Mouse (Mus musculus) MEL (cell line): ENCODE data around the gene Clmp. TPM values are rescaled to one million over a fixed set of nuclear protein-coding genes. Genes with fewer than 3 reads are reported as not detected.

Experiments used
- DNase-seq: peaks from one replicate; pipeline ENCODE4 v3.0.0; 2011; ENCODE audit warnings: low read depth, low spot score
- H3K27ac ChIP-seq: 2 replicates; pipeline ENCODE4 v1.5.1; 2012; ENCODE audit warnings: low read depth, mild to moderate bottlenecking, control low read depth, low read length, moderate library complexity; ENCODE audit not compliant: control insufficient read depth
- H3K27me3 ChIP-seq, 2 experiments: fragments of 150-350 bp in 1 of 2; sonication (generic) in 1 of 2; 2 replicates each; pipeline ENCODE4 v1.6.1; 2012; ENCODE audit warnings: low read length in 2 of 2, mild to moderate bottlenecking in 2 of 2, improper control_type of control experiment in 1 of 2, moderate library complexity in 1 of 2; ENCODE audit not compliant: insufficient read depth in 2 of 2, control insufficient read depth in 1 of 2
- H3K36me3 ChIP-seq, 2 experiments: 2 replicates each; pipeline ENCODE4 v1.6.1; 2012 to 2014; ENCODE audit warnings: low read length in 2 of 2, improper control_type of control experiment in 1 of 2, inconsistent platforms in 1 of 2, mild to moderate bottlenecking in 1 of 2; ENCODE audit not compliant: insufficient read depth in 2 of 2, control insufficient read depth in 1 of 2
- H3K4me1 ChIP-seq, 2 experiments: fragments of 150-350 bp in 1 of 2; sonication (generic) in 1 of 2; 2 replicates each; pipeline ENCODE4 v1.6.1; 2012; ENCODE audit warnings: low read length in 2 of 2, improper control_type of control experiment in 1 of 2, mild to moderate bottlenecking in 1 of 2; ENCODE audit not compliant: insufficient read depth in 2 of 2, control insufficient read depth in 1 of 2
- H3K4me3 ChIP-seq, 2 experiments: fragments of 150-350 bp in 1 of 2; sonication (generic) in 1 of 2; 2 replicates each; pipeline ENCODE4 v1.5.1; 2012; ENCODE audit warnings: low read depth in 2 of 2, low read length in 2 of 2, mild to moderate bottlenecking in 2 of 2, moderate library complexity in 2 of 2, control low read depth in 1 of 2, improper control_type of control experiment in 1 of 2; ENCODE audit not compliant: control insufficient read depth in 1 of 2, insufficient read depth in 1 of 2
- H3K79me2 ChIP-seq: 2 replicates; pipeline ENCODE4 v1.6.1; 2012; ENCODE audit warnings: mild to moderate bottlenecking, low read length, moderate library complexity; ENCODE audit not compliant: control insufficient read depth, poor library complexity, insufficient read depth
- H3K9ac ChIP-seq: 2 replicates; pipeline ENCODE4 v1.6.1; 2012; ENCODE audit warnings: low read depth, mild to moderate bottlenecking, control low read depth, low read length, moderate library complexity; ENCODE audit not compliant: control insufficient read depth, poor library complexity, severe bottlenecking
- H3K9me3 ChIP-seq: fragments of 150-350 bp; sonication (generic); replicated peaks from 2 replicates; pipeline ENCODE4 v1.6.1; 2012; ENCODE audit warnings: mild to moderate bottlenecking, low read length, improper control_type of control experiment, moderate library complexity; ENCODE audit not compliant: insufficient read depth
- BHLHE40 ChIP-seq: IDR thresholded peaks from 2 replicates; pipeline ENCODE4 v1.6.1; 2012; ENCODE audit warnings: low read depth, mild to moderate bottlenecking, inconsistent platforms, low read length, improper control_type of control experiment, borderline replicate concordance
- CHD2 ChIP-seq: IDR thresholded peaks from 2 replicates; pipeline ENCODE4 v1.6.1; 2011; ENCODE audit warnings: low read length, improper control_type of control experiment
- CTCF ChIP-seq, 3 experiments: IDR thresholded peaks in 2 of 3; conservative IDR thresholded peaks in 1 of 3; 2 replicates each; pipeline ENCODE4 v1.5.1; 2011 to 2012; ENCODE audit warnings: low read length in 3 of 3, low read depth in 2 of 3, mild to moderate bottlenecking in 2 of 3, improper control_type of control experiment in 1 of 3, inconsistent platforms in 1 of 3, mixed read lengths in 1 of 3, moderate library complexity in 1 of 3; ENCODE audit not compliant: control insufficient read depth in 1 of 3, insufficient read depth in 1 of 3, poor library complexity in 1 of 3, severe bottlenecking in 1 of 3
- E2F4 ChIP-seq: IDR thresholded peaks from 2 replicates; pipeline ENCODE4 v1.6.1; 2011; ENCODE audit warnings: low read depth, low read length, improper control_type of control experiment, borderline replicate concordance
- ELF1 ChIP-seq: IDR thresholded peaks from 2 replicates; pipeline ENCODE4 v1.6.1; 2014; ENCODE audit warnings: low read depth, mild to moderate bottlenecking, inconsistent platforms, low read length, improper control_type of control experiment, moderate library complexity
- EP300 ChIP-seq, 2 experiments: IDR thresholded peaks; 2 replicates each; pipeline ENCODE4 v1.6.1; 2011; ENCODE audit warnings: improper control_type of control experiment in 2 of 2, low read length in 2 of 2, low read depth in 1 of 2, mild to moderate bottlenecking in 1 of 2
- GABPA ChIP-seq: IDR thresholded peaks from 2 replicates; pipeline ENCODE4 v1.6.1; 2012; ENCODE audit warnings: low read depth, mild to moderate bottlenecking, inconsistent platforms, low read length, improper control_type of control experiment, moderate library complexity
- GATA1 ChIP-seq: IDR thresholded peaks from 2 replicates; pipeline ENCODE4 v1.6.1; 2011; ENCODE audit warnings: low read depth, low read length, improper control_type of control experiment
- HCFC1 ChIP-seq: IDR thresholded peaks from 2 replicates; pipeline ENCODE4 v1.6.1; 2012; ENCODE audit warnings: low read depth, mild to moderate bottlenecking, inconsistent platforms, low read length, improper control_type of control experiment, moderate library complexity
- JUND ChIP-seq: IDR thresholded peaks from 2 replicates; pipeline ENCODE4 v1.6.1; 2011; ENCODE audit warnings: low read depth, mild to moderate bottlenecking, improper control_type of control experiment, low read length
- MAFK ChIP-seq: IDR thresholded peaks from 2 replicates; pipeline ENCODE4 v1.6.1; 2011; ENCODE audit warnings: low read depth, mild to moderate bottlenecking, low read length, improper control_type of control experiment, borderline replicate concordance
- MAX ChIP-seq: IDR thresholded peaks from 2 replicates; pipeline ENCODE4 v1.6.1; 2011; ENCODE audit warnings: low read length, improper control_type of control experiment
- MAZ ChIP-seq: IDR thresholded peaks from 2 replicates; pipeline ENCODE4 v1.6.1; 2012; ENCODE audit warnings: low read depth, mild to moderate bottlenecking, inconsistent platforms, low read length, improper control_type of control experiment
- MEF2A ChIP-seq: IDR thresholded peaks from 2 replicates; pipeline ENCODE4 v1.6.1; 2014; ENCODE audit warnings: low read depth, mild to moderate bottlenecking, inconsistent platforms, low read length, improper control_type of control experiment; ENCODE audit not compliant: poor library complexity, insufficient replicate concordance, severe bottlenecking; ENCODE audit errors: extremely low read depth
- MXI1 ChIP-seq: IDR thresholded peaks from 2 replicates; pipeline ENCODE4 v1.6.1; 2011; ENCODE audit warnings: mild to moderate bottlenecking, low read depth, low read length, improper control_type of control experiment
- MYB ChIP-seq: IDR thresholded peaks from 2 replicates; pipeline ENCODE4 v1.6.1; 2011; ENCODE audit warnings: mild to moderate bottlenecking, low read depth, low read length, improper control_type of control experiment
- MYC ChIP-seq: IDR thresholded peaks from 2 replicates; pipeline ENCODE4 v1.6.1; 2011; ENCODE audit warnings: low read depth, mild to moderate bottlenecking, low read length, improper control_type of control experiment, moderate library complexity
- NELFE ChIP-seq: IDR thresholded peaks from 2 replicates; pipeline ENCODE4 v1.6.1; 2011; ENCODE audit warnings: low read depth, low read length, improper control_type of control experiment
- NRF1 ChIP-seq: IDR thresholded peaks from 2 replicates; pipeline ENCODE4 v1.6.1; 2014; ENCODE audit warnings: low read depth, mild to moderate bottlenecking, inconsistent platforms, low read length, improper control_type of control experiment, moderate library complexity; ENCODE audit not compliant: poor library complexity, insufficient read depth, severe bottlenecking
- POLR2AphosphoS2 ChIP-seq: IDR thresholded peaks from 2 replicates; pipeline ENCODE4 v1.6.1; 2011; ENCODE audit warnings: low read length, improper control_type of control experiment
- POLR2AphosphoS5 ChIP-seq: IDR thresholded peaks from 2 replicates; pipeline ENCODE4 v1.6.1; 2012; ENCODE audit warnings: low read depth, borderline replicate concordance, mild to moderate bottlenecking, inconsistent platforms, low read length, moderate library complexity, mixed read lengths
- RCOR1 ChIP-seq: IDR thresholded peaks from 2 replicates; pipeline ENCODE4 v1.6.1; 2012; ENCODE audit warnings: low read depth, mild to moderate bottlenecking, inconsistent platforms, low read length, improper control_type of control experiment
- TAL1 ChIP-seq: IDR thresholded peaks from 2 replicates; pipeline ENCODE4 v1.6.1; 2012; ENCODE audit warnings: mild to moderate bottlenecking, inconsistent platforms, low read length, moderate library complexity, mixed read lengths
- TBP ChIP-seq: IDR thresholded peaks from 2 replicates; pipeline ENCODE4 v1.8.0; 2011; ENCODE audit warnings: low read depth, low read length, improper control_type of control experiment
- TCF12 ChIP-seq: IDR thresholded peaks from 2 replicates; pipeline ENCODE4 v1.6.1; 2014; ENCODE audit warnings: low read depth, mild to moderate bottlenecking, inconsistent platforms, low read length, improper control_type of control experiment, moderate library complexity
- UBTF ChIP-seq: IDR thresholded peaks from 2 replicates; pipeline ENCODE4 v1.6.1; 2012; ENCODE audit warnings: low read depth, mild to moderate bottlenecking, inconsistent platforms, low read length, improper control_type of control experiment, moderate library complexity, borderline replicate concordance; ENCODE audit not compliant: insufficient read depth
- ZC3H11A ChIP-seq: IDR thresholded peaks from 2 replicates; pipeline ENCODE4 v1.6.1; 2012; ENCODE audit warnings: low read depth, mild to moderate bottlenecking, inconsistent platforms, low read length, improper control_type of control experiment
- ZKSCAN1 ChIP-seq: IDR thresholded peaks from 2 replicates; pipeline ENCODE4 v1.6.1; 2012; ENCODE audit warnings: low read depth, mild to moderate bottlenecking, inconsistent platforms, low read length, improper control_type of control experiment, moderate library complexity
- ZMIZ1 ChIP-seq: IDR thresholded peaks from 2 replicates; pipeline ENCODE4 v1.6.1; 2012; ENCODE audit warnings: low read depth, mild to moderate bottlenecking, inconsistent platforms, low read length, improper control_type of control experiment, moderate library complexity
- ZNF384 ChIP-seq: IDR thresholded peaks from 2 replicates; pipeline ENCODE4 v1.6.1; 2012; ENCODE audit warnings: low read depth, mild to moderate bottlenecking, inconsistent platforms, low read length, improper control_type of control experiment
- polyA plus RNA-seq, 2 experiments: library from polyadenylated mRNA; stranded (reverse) in 1 of 2; unstranded in 1 of 2; fragments of >175 nt in 1 of 2; fragments of >200 nt in 1 of 2; gene quantifications; 2 replicates each; pipeline versions ENCODE4 v1.2.1 to v1.2.4; 2012; ENCODE audit warnings: low replicate concordance in 2 of 2, low read depth in 1 of 2; ENCODE audit not compliant: insufficient read length in 2 of 2, insufficient read depth in 1 of 2, missing spikeins in 1 of 2
- total RNA-seq: library from RNA; depleted of rRNA; stranded (reverse); fragments of 300-350 nt; gene quantifications from 2 replicates; pipeline ENCODE4 v1.2.3, GENCODE M21; 2012

Gene Clmp
- total and polyA plus RNA-seq, 3 experiments = not detected

DNA sequence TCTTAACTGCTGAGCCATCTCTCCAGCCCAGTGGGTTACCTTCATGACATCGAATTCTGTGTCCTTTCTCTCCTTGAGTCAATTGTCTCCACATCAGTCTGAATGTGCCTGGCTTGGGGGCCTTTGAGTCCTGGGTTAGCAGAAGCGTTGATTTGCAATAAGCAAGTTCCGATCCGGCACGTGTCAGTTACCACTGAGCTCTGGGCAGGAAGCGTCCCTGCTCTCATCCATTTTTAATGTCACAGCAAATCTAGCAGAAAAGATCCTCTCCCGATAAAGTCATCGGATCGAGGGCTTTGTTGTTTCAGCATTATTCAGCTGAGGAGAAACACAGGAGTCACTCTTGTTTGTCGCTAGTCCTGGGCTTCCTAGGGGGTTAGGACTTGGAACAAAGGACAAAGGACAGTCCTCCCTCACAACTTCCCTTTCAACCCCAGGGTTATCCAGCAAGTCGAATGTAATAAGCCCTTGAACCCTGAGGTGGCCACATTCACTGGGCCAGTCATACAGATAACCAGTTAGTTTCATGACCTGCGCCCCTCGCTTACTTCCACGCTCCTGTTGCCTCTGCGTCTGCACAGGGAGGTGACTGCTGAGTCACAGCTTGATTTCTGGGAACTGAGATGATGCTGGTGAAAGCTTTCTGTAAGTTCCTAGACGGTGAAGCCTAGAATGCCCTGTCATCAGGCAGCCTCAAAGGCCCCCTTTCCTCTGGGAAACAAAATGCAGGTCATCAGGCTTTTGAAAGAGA, 43.1 kb upstream of the Clmp start:
- Histone ChIP-seq H3K27ac (no peak overlapping the region), H3K4me3 (no peak overlapping the region), H3K4me1 (no peaks in the 10 kb centered on the region), H3K27me3 (no peaks in the 10 kb centered on the region), H3K9ac (no peak overlapping the region), H3K36me3 (no peaks in the 10 kb centered on the region), H3K79me2 (no peaks in the 10 kb centered on the region), H3K9me3 (no peaks in the 10 kb centered on the region)
- DNase-seq = no peak
- TF ChIP-seq E2F4 (no peak), JUND (no peak), TCF12 (no peak), CHD2 (no peak), POLR2AphosphoS5 (no peak), TBP (no peak), POLR2AphosphoS2 (no peak), UBTF (no peak), ZC3H11A (no peak), ZNF384 (no peak), MXI1 (no peak), NELFE (no peak), CTCF (IDR thresholded peaks at IDR 0.05 in 2 of 3, conservative IDR thresholded peaks at IDR 0.05 in 1 of 3; ENCODE audit: control insufficient read depth in 1 of 3, insufficient read depth in 1 of 3, low read depth in 2 of 3, low read length in 3 of 3, poor library complexity in 1 of 3, severe bottlenecking in 1 of 3) (no peak), RCOR1 (no peak), EP300 (IDR thresholded peaks at IDR 0.05; ENCODE audit: low read depth in 1 of 2, low read length in 2 of 2) (no peak), GABPA (no peak), GATA1 (no peak), HCFC1 (no peak), MAFK (no peak)

DNA sequence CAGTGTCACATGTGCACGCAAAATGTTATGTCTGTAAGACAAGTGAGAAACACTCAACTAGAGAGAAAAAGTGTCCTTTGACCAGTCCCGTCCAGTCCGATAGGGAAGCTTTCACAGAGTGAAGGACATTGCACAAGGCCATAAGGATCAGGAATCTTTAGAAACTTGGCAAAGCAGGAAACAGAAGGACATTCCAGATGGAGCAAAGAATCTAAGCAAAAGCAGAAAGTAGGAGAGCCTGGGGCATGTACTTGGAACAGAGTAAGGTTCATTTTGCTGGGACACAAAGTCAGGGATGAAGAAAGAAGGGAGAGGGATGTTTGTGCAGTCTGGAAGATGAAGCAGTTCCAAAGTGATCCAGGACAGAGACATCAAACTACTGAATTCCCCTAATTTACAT, 36.3 kb upstream of the Clmp start:
- no peak for DNase-seq
- TF ChIP-seq TAL1 (no peak), MAZ (no peak), GATA1 (no peak), JUND (no peak), MXI1 (no peak), ZMIZ1 (no peak), MYB (no peak), CHD2 (no peak), E2F4 (no peak), HCFC1 (no peak), ZC3H11A (no peak), ELF1 (no peak), MEF2A (no peak), MAX (no peak), BHLHE40 (no peak), NRF1 (no peak), POLR2AphosphoS5 (no peak), ZKSCAN1 (no peak), MYC (no peak)

More for the DNA sequence above, 36.3 kb upstream of the Clmp start:
- no peak overlapping the region for H3K4me3 ChIP-seq
- no peaks in the 10 kb centered on the region for H3K79me2 ChIP-seq
- H3K4me1 ChIP-seq = no peaks in the 10 kb centered on the region
- H3K27me3 ChIP-seq = no peaks in the 10 kb centered on the region
- no peak overlapping the region for H3K9ac ChIP-seq
- H3K9me3 ChIP-seq = no peaks in the 10 kb centered on the region
- no peaks in the 10 kb centered on the region for H3K36me3 ChIP-seq
- H3K27ac ChIP-seq = no peak overlapping the region
